Mouse (Mus musculus) NIH3T3 (cell line): ENCODE data around the gene Mybbp1a.

Experiments
- DNase-seq: peaks from one replicate; pipeline ENCODE4 v3.0.0-alpha.2; 2012; ENCODE audit warnings: low read depth

Gene Mybbp1a

GRCm38 (mm10) chr11:72446311-72447105, 5.4 kb downstream of the Mybbp1a start:
- peak; percentile 59 for DNase-seq

- DNase-seq = no peak
Measured at GRCm38 (mm10) chr11:72447475-72447874, 6.3 kb downstream of the Mybbp1a start.

GRCm38 (mm10) chr11:72452140-72452665, 11.0 kb downstream of the Mybbp1a start:
- DNase-seq = no peak

GRCm38 (mm10) chr11:72453105-72453953, 12.2 kb downstream of the Mybbp1a start:
- DNase-seq = no peak

GRCm38 (mm10) chr11:72455694-72456093, 14.5 kb downstream of the Mybbp1a start:
- no peak for DNase-seq

GRCm38 (mm10) chr11:72457995-72458496, 16.9 kb downstream of the Mybbp1a start:
- DNase-seq = no peak

- no peak for DNase-seq
Measured at GRCm38 (mm10) chr11:72458502-72458901, 17.3 kb downstream of the Mybbp1a start.

- no peak for DNase-seq
Measured at GRCm38 (mm10) chr11:72461500-72461981, 20.4 kb downstream of the Mybbp1a start.

GRCm38 (mm10) chr11:72464821-72465220, 23.7 kb downstream of the Mybbp1a start:
- DNase-seq = no peak

- peak; percentile 15 for DNase-seq
Measured at GRCm38 (mm10) chr11:72465978-72466693, 25.0 kb downstream of the Mybbp1a start.

GRCm38 (mm10) chr11:72466694-72467507, 25.7 kb downstream of the Mybbp1a start:
- DNase-seq = peak; percentile 34

GRCm38 (mm10) chr11:72468525-72468924, 27.4 kb downstream of the Mybbp1a start:
- DNase-seq = no peak

GRCm38 (mm10) chr11:72469217-72469616, 28.1 kb downstream of the Mybbp1a start:
- peak; percentile 51 for DNase-seq

GRCm38 (mm10) chr11:72470004-72470403, 28.8 kb downstream of the Mybbp1a start:
- DNase-seq = no peak

- no peak for DNase-seq
Measured at GRCm38 (mm10) chr11:72471381-72471780, 30.2 kb downstream of the Mybbp1a start.

GRCm38 (mm10) chr11:72473540-72473939, 32.4 kb downstream of the Mybbp1a start:
- no peak for DNase-seq

- DNase-seq = no peak
Measured at GRCm38 (mm10) chr11:72474926-72475325, 33.8 kb downstream of the Mybbp1a start.

GRCm38 (mm10) chr11:72475408-72475807, 34.3 kb downstream of the Mybbp1a start:
- DNase-seq = no peak

- no peak for DNase-seq
Measured at GRCm38 (mm10) chr11:72476074-72476625, 35.0 kb downstream of the Mybbp1a start.

GRCm38 (mm10) chr11:72477182-72477581, 36.0 kb downstream of the Mybbp1a start:
- no peak for DNase-seq

GRCm38 (mm10) chr11:72477653-72478052, 36.5 kb downstream of the Mybbp1a start:
- DNase-seq = no peak
